Mouse (Mus musculus): ENCODE measurements at regions not wholly inside any gene's neighbourhood (a gene's known extent, or its start where the extent isn't known, plus 50 kb on each side); places are given as distances from the start of the nearest gene placed in this dataset.

GRCm38 (mm10) chr8:25428761-25429160, 604.6 kb upstream of the Adam5 start:
- whole genome bisulfite sequencing: 86% methylated on average over 2 of the region's 2 CpGs
- DNase-seq (ENCODE audit: low spot score) (no peak), ATAC-seq (ENCODE audit: low FRiP score, low TSS enrichment) (no peak)
- TF ChIP-seq EP300 (optimal IDR thresholded peaks at IDR 0.05): no peak
- Histone ChIP-seq H3K4me3 (ENCODE audit: low read depth, low read length) (no peak overlapping the region), H3K4me2 (replicated peaks; ENCODE audit: low read depth) (no peak overlapping the region), H3K4me1 (replicated peaks; ENCODE audit: control insufficient read depth, insufficient read depth) (no peaks in the 10 kb centered on the region), H3K27me3 (ENCODE audit: control insufficient read depth, insufficient read depth, low read length) (no peaks in the 10 kb centered on the region), H3K36me3 (ENCODE audit: control insufficient read depth, insufficient read depth, low read length) (no peaks in the 10 kb centered on the region), H3K9ac (ENCODE audit: low read length) (no peak overlapping the region), H3K27ac (replicated peaks) (no peak overlapping the region), H3K9me3 (ENCODE audit: control insufficient read depth, low read length) (no peaks in the 10 kb centered on the region)

GRCm38 (mm10) chr8:25426207-25426606, 602.0 kb upstream of the Adam5 start:
- DNase-seq (ENCODE audit: low spot score) (no peak), ATAC-seq (ENCODE audit: low FRiP score, low TSS enrichment) (no peak)
- H3K9ac ChIP-seq (ENCODE audit: low read length): no peak overlapping the region
- no peak overlapping the region for H3K4me3 ChIP-seq (ENCODE audit: low read depth, low read length)
- no peak for TF ChIP-seq CTCF (IDR thresholded peaks at IDR 0.05; ENCODE audit: low read depth)
- TF ChIP-seq EP300 (optimal IDR thresholded peaks at IDR 0.05): no peak
- H3K36me3 ChIP-seq (ENCODE audit: control insufficient read depth, insufficient read depth, low read length): no peaks in the 10 kb centered on the region
- no peaks in the 10 kb centered on the region for H3K9me3 ChIP-seq (ENCODE audit: control insufficient read depth, low read length)
- no peaks in the 10 kb centered on the region for H3K4me1 ChIP-seq (replicated peaks; ENCODE audit: control insufficient read depth, insufficient read depth)
- no peak overlapping the region for H3K27ac ChIP-seq (replicated peaks)
- 61% methylated on average over 1 of the region's 1 CpGs for WGBS
- H3K4me2 ChIP-seq (replicated peaks; ENCODE audit: low read depth): no peak overlapping the region
- H3K27me3 ChIP-seq (ENCODE audit: control insufficient read depth, insufficient read depth, low read length): no peaks in the 10 kb centered on the region

GRCm38 (mm10) chr8:25421478-25421877, 597.3 kb upstream of the Adam5 start:
- TF ChIP-seq CTCF (IDR thresholded peaks at IDR 0.05; ENCODE audit: low read depth) (no peak), EP300 (optimal IDR thresholded peaks at IDR 0.05) (no peak)
- DNase-seq (ENCODE audit: low spot score) (no peak), ATAC-seq (ENCODE audit: low FRiP score, low TSS enrichment) (no peak)
- no peaks in the 10 kb centered on the region for H3K36me3 ChIP-seq (ENCODE audit: control insufficient read depth, insufficient read depth, low read length)
- 81% methylated on average over 6 of the region's 6 CpGs for WGBS
- no peak overlapping the region for H3K27ac ChIP-seq (replicated peaks)
- no peak overlapping the region for H3K9ac ChIP-seq (ENCODE audit: low read length)
- H3K4me3 ChIP-seq (ENCODE audit: low read depth, low read length): no peak overlapping the region
- no peaks in the 10 kb centered on the region for H3K27me3 ChIP-seq (ENCODE audit: control insufficient read depth, insufficient read depth, low read length)
- H3K4me2 ChIP-seq (replicated peaks; ENCODE audit: low read depth): no peak overlapping the region
- H3K4me1 ChIP-seq (replicated peaks; ENCODE audit: control insufficient read depth, insufficient read depth): no peaks in the 10 kb centered on the region
- no peaks in the 10 kb centered on the region for H3K9me3 ChIP-seq (ENCODE audit: control insufficient read depth, low read length)

GRCm38 (mm10) chr8:25410536-25410935, 586.4 kb upstream of the Adam5 start:
- Histone ChIP-seq H3K9ac (ENCODE audit: low read length) (no peak overlapping the region), H3K9me3 (ENCODE audit: control insufficient read depth, low read length) (no peaks in the 10 kb centered on the region), H3K27me3 (ENCODE audit: control insufficient read depth, insufficient read depth, low read length) (no peaks in the 10 kb centered on the region), H3K4me3 (ENCODE audit: low read depth, low read length) (no peak overlapping the region), H3K4me1 (replicated peaks; ENCODE audit: control insufficient read depth, insufficient read depth) (no peaks in the 10 kb centered on the region), H3K27ac (replicated peaks) (no peak overlapping the region), H3K4me2 (replicated peaks; ENCODE audit: low read depth) (no peak overlapping the region), H3K36me3 (ENCODE audit: control insufficient read depth, insufficient read depth, low read length) (no peaks in the 10 kb centered on the region)
- WGBS: 87% methylated on average over 5 of the region's 5 CpGs
- ATAC-seq (ENCODE audit: low FRiP score, low TSS enrichment) (no peak), DNase-seq (ENCODE audit: low spot score) (no peak)
- no peak for TF ChIP-seq CTCF (IDR thresholded peaks at IDR 0.05; ENCODE audit: low read depth)
- no peak for TF ChIP-seq EP300 (optimal IDR thresholded peaks at IDR 0.05)

GRCm38 (mm10) chr8:25407862-25408261, 583.7 kb upstream of the Adam5 start:
- ATAC-seq (ENCODE audit: low FRiP score, low TSS enrichment) (no peak), DNase-seq (ENCODE audit: low spot score) (no peak)
- Histone ChIP-seq H3K4me2 (replicated peaks; ENCODE audit: low read depth) (no peak overlapping the region), H3K9ac (ENCODE audit: low read length) (no peak overlapping the region), H3K27me3 (ENCODE audit: control insufficient read depth, insufficient read depth, low read length) (no peaks in the 10 kb centered on the region), H3K9me3 (ENCODE audit: control insufficient read depth, low read length) (no peaks in the 10 kb centered on the region), H3K4me3 (ENCODE audit: low read depth, low read length) (no peak overlapping the region), H3K27ac (replicated peaks) (no peak overlapping the region), H3K36me3 (ENCODE audit: control insufficient read depth, insufficient read depth, low read length) (no peaks in the 10 kb centered on the region), H3K4me1 (replicated peaks; ENCODE audit: control insufficient read depth, insufficient read depth) (no peaks in the 10 kb centered on the region)
- 95% methylated on average over 5 of the region's 5 CpGs for WGBS
- TF ChIP-seq CTCF (IDR thresholded peaks at IDR 0.05; ENCODE audit: low read depth) (no peak), EP300 (optimal IDR thresholded peaks at IDR 0.05) (no peak)

GRCm38 (mm10) chr8:25392766-25393166, 568.6 kb upstream of the Adam5 start:
- H3K4me3 ChIP-seq (ENCODE audit: low read depth, low read length): no peak overlapping the region
- no peak for ATAC-seq (ENCODE audit: low FRiP score, low TSS enrichment)
- H3K9ac ChIP-seq (ENCODE audit: low read length): no peak overlapping the region
- DNase-seq (ENCODE audit: low spot score): no peak
- no peaks in the 10 kb centered on the region for H3K4me1 ChIP-seq (replicated peaks; ENCODE audit: control insufficient read depth, insufficient read depth)
- no peaks in the 10 kb centered on the region for H3K9me3 ChIP-seq (ENCODE audit: control insufficient read depth, low read length)
- WGBS: 47% methylated on average over 6 of the region's 6 CpGs
- H3K27ac ChIP-seq (replicated peaks): no peak overlapping the region
- no peaks in the 10 kb centered on the region for H3K36me3 ChIP-seq (ENCODE audit: control insufficient read depth, insufficient read depth, low read length)
- H3K4me2 ChIP-seq (replicated peaks; ENCODE audit: low read depth): no peak overlapping the region
- no peaks in the 10 kb centered on the region for H3K27me3 ChIP-seq (ENCODE audit: control insufficient read depth, insufficient read depth, low read length)
- TF ChIP-seq EP300 (optimal IDR thresholded peaks at IDR 0.05): no peak
- no peak for TF ChIP-seq CTCF (IDR thresholded peaks at IDR 0.05; ENCODE audit: low read depth)

Measured in stomach, postnatal 0 days (tissue).